Mouse (Mus musculus): Measurements from ENCODE around the gene Gm45808. TPM values are rescaled to one million over a fixed set of nuclear protein-coding genes. Genes with fewer than 3 reads are reported as not detected.

Gene Gm45808
- total RNA-seq, 2 experiments from 2014 or later = 0.57 to 0.62 TPM

Small RNAs within 50 kb of the gene (microRNA-seq; reads per million reads assigned to microRNA genes)
- 0 reads per million in 2 experiments for gene Gm22133

Other genes with a start within 250 kb of the Gm45808 start
- gene Cd37, start 247.7 kb downstream of the Gm45808 start, total RNA-seq (2021) = 1 to 10 TPM; 4.0 TPM
- gene Slc6a16, start 245.7 kb downstream of the Gm45808 start, total RNA-seq (2021) = 1 to 10 TPM; 1.4 to 2.3 TPM
- not detected for gene Slc6a21, start 209.3 kb downstream of the Gm45808 start, total RNA-seq (2021)
- 10 to 100 TPM; 14.8 to 15.5 TPM for gene Trpm4, start 153.0 kb downstream of the Gm45808 start, total RNA-seq (2021)
- gene Hrc, start 151.5 kb downstream of the Gm45808 start, total RNA-seq (2021) = under 1 TPM; 0.50 to 0.69 TPM
- 100 to 1,000 TPM; 133 TPM for gene Ppfia3, start 119.8 kb downstream of the Gm45808 start, total RNA-seq (2021)
- 100 to 1,000 TPM; 148 to 157 TPM for gene Lin7b, start 116.2 kb downstream of the Gm45808 start, total RNA-seq (2021)
- 100 to 1,000 TPM; 386 to 456 TPM for gene Snrnp70, start 91.1 kb downstream of the Gm45808 start, total RNA-seq (2021)
- gene Kcna7, start 81.2 kb downstream of the Gm45808 start, total RNA-seq (2021) = not detected
- under 1 TPM in 1 of 2 experiments, not detected in 1; 0.31 TPM for gene Ntf5, start 73.1 kb downstream of the Gm45808 start, total RNA-seq (2021)
- under 1 TPM in 1 of 2 experiments, not detected in 1; 0.69 TPM for gene Lhb, start 66.0 kb downstream of the Gm45808 start, total RNA-seq (2021)
- 10 to 100 TPM; 17.7 to 18.7 TPM for gene Gys1, start 52.0 kb downstream of the Gm45808 start, total RNA-seq (2021)
- gene Ruvbl2, start 48.7 kb downstream of the Gm45808 start, total RNA-seq (2021) = 10 to 100 TPM; 30.4 to 45.0 TPM
- 100 to 1,000 TPM; 300 to 331 TPM for gene Ftl1, start 26.9 kb downstream of the Gm45808 start, total RNA-seq (2021)
- gene Bax, start 19.9 kb downstream of the Gm45808 start, total RNA-seq (2021) = 10 to 100 TPM; 90.2 to 90.6 TPM
- gene Tulp2, start 4.9 kb downstream of the Gm45808 start, total RNA-seq (2021) = not detected
- gene Dhdh, start 2.0 kb upstream of the Gm45808 start, total RNA-seq (2021) = 1 to 10 TPM; 2.8 TPM
- 100 to 1,000 TPM in 1 of 2 experiments, 10 to 100 TPM in 1; 97.1 to 109 TPM for gene Nucb1, start 23.6 kb upstream of the Gm45808 start, total RNA-seq (2021)
- gene Ppp1r15a, start 39.5 kb upstream of the Gm45808 start, total RNA-seq (2021) = 10 to 100 TPM; 27.8 to 29.5 TPM
- 1 to 10 TPM in 1 of 2 experiments, under 1 TPM in 1; 0.83 to 1.5 TPM for gene Plekha4, start 39.5 kb upstream of the Gm45808 start, total RNA-seq (2021)
- not detected for gene Hsd17b14, start 68.1 kb upstream of the Gm45808 start, total RNA-seq (2021)
- 10 to 100 TPM; 21.4 to 27.2 TPM for gene Bcat2, start 83.3 kb upstream of the Gm45808 start, total RNA-seq (2021)
- gene Fgf21, start 128.7 kb upstream of the Gm45808 start, total RNA-seq (2021) = not detected
- gene Fut1, start 130.5 kb upstream of the Gm45808 start, total RNA-seq (2021) = not detected
- gene Izumo1, start 135.0 kb upstream of the Gm45808 start, total RNA-seq (2021) = under 1 TPM in 1 of 2 experiments, not detected in 1; 0.23 TPM
- 10 to 100 TPM in 1 of 2 experiments, 1 to 10 TPM in 1; 9.3 to 10.3 TPM for gene Rasip1, start 140.7 kb upstream of the Gm45808 start, total RNA-seq (2021)
- 1 to 10 TPM; 1.7 to 1.8 TPM for gene Mamstr, start 153.2 kb upstream of the Gm45808 start, total RNA-seq (2021)
- under 1 TPM; 0.30 to 0.67 TPM for gene Fut2, start 179.6 kb upstream of the Gm45808 start, total RNA-seq (2021)
- under 1 TPM; 0.67 to 0.94 TPM for gene Ntn5, start 197.2 kb upstream of the Gm45808 start, total RNA-seq (2021)
- under 1 TPM; 0.24 to 0.41 TPM for gene Sec1, start 207.6 kb upstream of the Gm45808 start, total RNA-seq (2021)
- gene Car11, start 213.0 kb upstream of the Gm45808 start, total RNA-seq (2021) = 100 to 1,000 TPM; 110 to 123 TPM
- 10 to 100 TPM; 49.7 to 59.1 TPM for gene Dbp, start 218.3 kb upstream of the Gm45808 start, total RNA-seq (2021)
- gene Rpl18, start 228.6 kb upstream of the Gm45808 start, total RNA-seq (2021) = 100 to 1,000 TPM; 423 to 452 TPM
- gene Sphk2, start 231.2 kb upstream of the Gm45808 start, total RNA-seq (2021) = 10 to 100 TPM; 30.5 to 31.4 TPM
- under 1 TPM; 0.48 to 0.60 TPM for gene Fam83e, start 234.4 kb upstream of the Gm45808 start, total RNA-seq (2021)
- gene Spaca4, start 239.0 kb upstream of the Gm45808 start, total RNA-seq (2021) = not detected

Data from layer of hippocampus, postnatal 14 days (tissue).